Mouse (Mus musculus): Measurements from ENCODE around the gene Itgad.

GRCm38 (mm10) chr7:128219952-128220351 lies 65.8 kb downstream of the Itgad start:
- TF ChIP-seq POLR2A (IDR thresholded peaks at IDR 0.05; ENCODE audit: low read depth, low read length): no peak
- TF ChIP-seq CTCF (IDR thresholded peaks at IDR 0.05; ENCODE audit: extremely low read depth, insufficient read depth, insufficient read length, insufficient replicate concordance): no peak

All from spleen, adult 2 months (tissue).